Mouse (Mus musculus) lung, embryonic 14.5 days (tissue): ENCODE measurements at regions not wholly inside any gene's neighbourhood (a gene's known extent, or its start where the extent isn't known, plus 50 kb on each side); places are given as distances from the start of the nearest gene placed in this dataset.

Experiments
- ATAC-seq: fragments of 200-750 bp; cut with Nextera tagmentation; 2 replicates; pipeline ENCODE4 v1.8.0; 2017; ENCODE audit warnings: mild to moderate bottlenecking, moderate TSS enrichment, moderate library complexity; ENCODE audit not compliant: insufficient read depth
- DNase-seq: peaks from one replicate; pipeline ENCODE4 v3.0.0-alpha.2; 2015
- H3K27ac ChIP-seq: fragments of 300-500 bp; sonication (generic); 2 replicates; pipeline ENCODE4 v1.5.1; 2014; ENCODE audit warnings: low read depth, mild to moderate bottlenecking, moderate library complexity
- H3K27me3 ChIP-seq: fragments of 300-500 bp; sonication (generic); 2 replicates; pipeline ENCODE4 v1.6.1; 2014; ENCODE audit warnings: low read length, control low read depth; ENCODE audit not compliant: insufficient read depth
- H3K36me3 ChIP-seq: fragments of 300-500 bp; sonication (generic); 2 replicates; pipeline ENCODE4 v1.6.1; 2014; ENCODE audit warnings: control low read depth; ENCODE audit not compliant: insufficient read depth
- H3K4me1 ChIP-seq: fragments of 300-500 bp; sonication (generic); 2 replicates; pipeline ENCODE4 v1.6.1; 2014; ENCODE audit warnings: antibody characterized with exemption, control low read depth; ENCODE audit not compliant: insufficient read depth
- H3K4me2 ChIP-seq: fragments of 300-500 bp; sonication (generic); 2 replicates; pipeline ENCODE4 v1.6.1; 2014; ENCODE audit warnings: mild to moderate bottlenecking
- H3K4me3 ChIP-seq: fragments of 300-500 bp; sonication (generic); 2 replicates; pipeline ENCODE4 v1.5.1; 2014; ENCODE audit warnings: low read depth, low read length
- H3K9ac ChIP-seq: fragments of 300-500 bp; sonication (generic); 2 replicates; pipeline ENCODE4 v1.6.1; 2014
- H3K9me3 ChIP-seq: fragments of 300-500 bp; sonication (generic); 2 replicates; pipeline ENCODE4 v1.6.1; 2016; ENCODE audit warnings: low read depth, low read length, control low read depth
- CTCF ChIP-seq: IDR thresholded peaks from 2 replicates; pipeline ENCODE4 v1.5.1; 2016; ENCODE audit warnings: antibody characterized with exemption, low read depth
- WGBS: fragments of 180-500 bp; shearing (Covaris S2); extraction: QIAGEN DNeasy Blood & Tissue Kit; methylation state at CpG from one replicate; pipeline ENCODE4 v1.1.7; 2014; 5-methylcytosine and 5-hydroxymethylcytosine counted together

- no peak overlapping the region for H3K27ac ChIP-seq
- H3K4me2 ChIP-seq, result no peak overlapping the region
- H3K27me3 ChIP-seq, result no peaks in the 10 kb centered on the region
- no peak overlapping the region for H3K9ac ChIP-seq
- H3K9me3 ChIP-seq, result no peaks in the 10 kb centered on the region
- H3K4me1 ChIP-seq, result no peaks in the 10 kb centered on the region
- ATAC-seq (no peak), DNase-seq (no peak)
- no peaks in the 10 kb centered on the region for H3K36me3 ChIP-seq
- TF ChIP-seq CTCF, result no peak
- 77% methylated on average over 19 of the region's 19 CpGs for WGBS
- no peak overlapping the region for H3K4me3 ChIP-seq
Measured at GRCm38 (mm10) chr5:146653686-146654450, 68.8 kb upstream of the Gpr12 start.

GRCm38 (mm10) chr5:146652874-146653273, 67.8 kb upstream of the Gpr12 start:
- Histone ChIP-seq H3K27me3 (no peaks in the 10 kb centered on the region), H3K9ac (no peak overlapping the region), H3K27ac (no peak overlapping the region), H3K4me2 (no peak overlapping the region), H3K36me3 (no peaks in the 10 kb centered on the region), H3K4me1 (no peaks in the 10 kb centered on the region), H3K9me3 (no peaks in the 10 kb centered on the region), H3K4me3 (no peak overlapping the region)
- no peak for DNase-seq
- ATAC-seq, result no peak
- WGBS, result 52% methylated on average over 5 of the region's 5 CpGs
- TF ChIP-seq CTCF, result no peak

GRCm38 (mm10) chr5:146648519-146649060, 63.6 kb upstream of the Gpr12 start:
- Histone ChIP-seq H3K9ac (no peak overlapping the region), H3K4me1 (no peaks in the 10 kb centered on the region), H3K27ac (no peak overlapping the region), H3K36me3 (no peaks in the 10 kb centered on the region), H3K4me2 (no peak overlapping the region), H3K27me3 (no peaks in the 10 kb centered on the region), H3K9me3 (no peaks in the 10 kb centered on the region), H3K4me3 (no peak overlapping the region)
- ATAC-seq, result no peak
- no peak for TF ChIP-seq CTCF
- 62% methylated on average over 4 of the region's 4 CpGs for WGBS
- DNase-seq, result no peak

GRCm38 (mm10) chr5:146647628-146648380, 62.8 kb upstream of the Gpr12 start:
- DNase-seq, result no peak
- WGBS, result 54% methylated on average over 11 of the region's 11 CpGs
- Histone ChIP-seq H3K9me3 (no peaks in the 10 kb centered on the region), H3K27ac (no peak overlapping the region), H3K27me3 (no peaks in the 10 kb centered on the region), H3K9ac (no peak overlapping the region), H3K4me3 (no peak overlapping the region), H3K4me2 (no peak overlapping the region), H3K36me3 (no peaks in the 10 kb centered on the region), H3K4me1 (no peaks in the 10 kb centered on the region)
- no peak for ATAC-seq
- TF ChIP-seq CTCF, result no peak

GRCm38 (mm10) chr5:146644499-146644898, 59.5 kb upstream of the Gpr12 start:
- no peaks in the 10 kb centered on the region for H3K4me1 ChIP-seq
- 4% methylated on average over 4 of the region's 4 CpGs for WGBS
- H3K36me3 ChIP-seq, result no peaks in the 10 kb centered on the region
- no peaks in the 10 kb centered on the region for H3K9me3 ChIP-seq
- ATAC-seq (peak; percentile 76; the same call in 1 of the 2 replicates), DNase-seq (peak; percentile 93)
- no peak for TF ChIP-seq CTCF
- no peaks in the 10 kb centered on the region for H3K27me3 ChIP-seq
- H3K27ac ChIP-seq, result no peak overlapping the region
- H3K4me3 ChIP-seq, result no peak overlapping the region
- no peak overlapping the region for H3K4me2 ChIP-seq
- H3K9ac ChIP-seq, result no peak overlapping the region

GRCm38 (mm10) chr5:146641931-146642330, 56.9 kb upstream of the Gpr12 start:
- no peaks in the 10 kb centered on the region for H3K4me1 ChIP-seq
- H3K9ac ChIP-seq, result no peak overlapping the region
- no peaks in the 10 kb centered on the region for H3K9me3 ChIP-seq
- H3K4me3 ChIP-seq, result no peak overlapping the region
- H3K36me3 ChIP-seq, result no peaks in the 10 kb centered on the region
- H3K27me3 ChIP-seq, result no peaks in the 10 kb centered on the region
- 73% methylated on average over 6 of the region's 6 CpGs for WGBS
- no peak for ATAC-seq
- no peak overlapping the region for H3K27ac ChIP-seq
- no peak overlapping the region for H3K4me2 ChIP-seq
- TF ChIP-seq CTCF, result no peak
- no peak for DNase-seq

- no peak overlapping the region for H3K4me3 ChIP-seq
- ATAC-seq, result no peak
Measured at GRCm38 (mm10) chr5:146636859-146637258, 51.8 kb upstream of the Gpr12 start.

More at GRCm38 (mm10) chr5:146636859-146637258, 51.8 kb upstream of the Gpr12 start:
- WGBS, result 82% methylated on average over 6 of the region's 6 CpGs
- Histone ChIP-seq H3K4me1 (no peaks in the 10 kb centered on the region), H3K36me3 (no peaks in the 10 kb centered on the region), H3K9ac (no peak overlapping the region), H3K27ac (no peak overlapping the region), H3K27me3 (no peaks in the 10 kb centered on the region), H3K4me2 (no peak overlapping the region), H3K9me3 (no peaks in the 10 kb centered on the region)
- no peak for TF ChIP-seq CTCF
- no peak for DNase-seq
